Mouse (Mus musculus): ENCODE data around the gene Sgk1.

DNA sequence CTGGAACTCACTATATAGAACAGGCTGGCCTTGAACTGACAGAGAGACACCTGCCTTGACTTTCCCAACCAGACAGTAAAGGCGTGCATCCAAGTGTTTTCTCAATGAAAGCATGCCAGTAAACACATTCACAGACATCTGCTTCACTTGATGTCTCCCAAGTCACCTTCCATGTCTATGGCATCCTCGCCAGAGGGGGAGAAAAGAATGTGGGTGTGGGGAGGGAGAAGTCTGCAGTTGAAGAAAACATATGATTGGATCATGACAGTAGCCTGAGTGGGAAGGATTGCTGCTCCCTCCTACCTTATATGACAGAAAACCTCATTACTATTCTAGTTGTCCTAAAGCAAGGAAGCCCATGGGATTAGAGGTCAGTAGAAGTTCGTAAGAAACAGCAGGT, 50.8 kb downstream of the Sgk1 start:
- TF ChIP-seq POLR2A (IDR thresholded peaks at IDR 0.05; ENCODE audit: borderline replicate concordance, extremely low read depth, low read depth, low read length) = no peak
- TF ChIP-seq CTCF (IDR thresholded peaks at IDR 0.05; ENCODE audit: insufficient read depth, low read length) = no peak

Data from lung, adult 2 months (tissue).